Mouse (Mus musculus): Measurements from ENCODE around the gene Stambpl1.

Gene Stambpl1

GRCm38 (mm10) chr19:34237746-34238145 is 45.7 kb downstream of the Stambpl1 start:
- DNase-seq (ENCODE audit: low spot score in 2 of 2), result no peak

- DNase-seq (ENCODE audit: low spot score in 2 of 2), result no peak
Measured at GRCm38 (mm10) chr19:34240273-34241039, 48.4 kb downstream of the Stambpl1 start.

DNA sequence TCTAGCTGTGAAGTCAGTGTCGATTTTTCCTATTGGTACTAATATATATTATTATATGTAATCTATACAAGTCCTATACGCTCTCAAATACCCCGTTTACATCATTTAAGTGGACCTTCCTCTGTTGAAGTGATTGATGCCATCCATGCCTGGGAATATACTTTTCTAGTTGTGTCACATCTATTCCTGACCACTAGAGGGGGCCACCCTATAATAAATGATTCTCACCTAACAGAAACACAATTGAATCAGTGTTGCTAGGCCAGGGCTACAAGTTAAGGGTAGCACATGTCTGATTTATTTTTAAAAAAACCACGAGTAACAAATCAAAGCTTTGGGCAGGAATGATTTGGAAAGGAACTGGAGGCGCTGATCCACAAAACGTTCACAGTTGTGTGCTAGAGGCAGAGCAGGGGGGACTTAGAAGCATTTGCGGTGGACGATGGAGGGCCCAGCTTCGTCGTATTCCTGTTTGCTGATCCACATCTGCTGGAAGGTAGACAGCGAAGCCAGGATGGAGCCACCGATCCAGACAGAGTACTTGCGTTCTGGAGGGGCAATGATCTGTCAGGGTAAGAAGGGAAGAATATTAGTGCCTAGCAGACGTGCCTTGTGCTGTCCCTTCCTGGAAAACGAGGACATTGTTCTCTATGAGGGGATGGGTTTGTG is 49.4 kb downstream of the Stambpl1 start:
- no peak for DNase-seq (ENCODE audit: low spot score in 2 of 2)

- no peak for DNase-seq (ENCODE audit: low spot score in 2 of 2)
Measured at GRCm38 (mm10) chr19:34242925-34243324, 50.9 kb downstream of the Stambpl1 start.

DNA sequence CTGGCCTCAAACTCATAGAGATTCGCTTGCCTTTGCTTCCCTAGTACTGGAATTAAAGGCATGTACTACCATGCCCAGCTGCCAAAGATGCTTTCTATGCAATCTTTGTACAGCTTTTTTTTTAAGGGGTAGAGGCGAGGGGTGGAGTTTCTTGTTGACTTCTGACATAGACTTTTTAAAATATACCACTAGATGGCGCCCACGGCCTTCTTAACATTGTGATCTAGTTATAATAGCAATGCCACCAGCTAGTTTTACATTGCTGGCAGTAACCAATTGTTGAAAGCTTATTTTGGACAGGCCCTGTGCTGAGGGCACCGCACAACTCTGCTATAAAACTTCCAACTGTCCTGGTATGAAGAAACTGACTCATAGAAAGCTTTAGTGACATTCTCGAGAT is 52.0 kb downstream of the Stambpl1 start:
- DNase-seq (ENCODE audit: low spot score in 2 of 2), result no peak

DNA sequence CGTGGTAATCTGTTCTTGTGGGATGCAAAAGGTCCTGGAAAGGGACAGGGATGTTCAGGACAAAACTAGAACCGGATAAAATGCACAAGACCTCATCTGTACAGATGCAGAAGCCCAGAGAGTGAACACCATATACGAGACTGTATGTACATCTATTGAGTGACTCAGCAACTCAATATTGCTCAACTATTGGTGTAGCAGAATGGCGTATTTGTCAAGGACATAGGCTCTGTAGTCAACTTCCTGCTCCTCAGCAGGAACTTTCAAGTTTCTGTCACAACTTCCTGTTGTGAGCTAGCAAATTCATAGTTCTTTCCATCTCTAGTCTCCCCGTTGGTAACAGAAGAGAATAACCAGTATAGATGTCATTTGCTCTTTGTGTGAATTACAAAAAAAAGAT is 56.5 kb downstream of the Stambpl1 start:
- DNase-seq (ENCODE audit: low spot score in 2 of 2), result no peak

DNA sequence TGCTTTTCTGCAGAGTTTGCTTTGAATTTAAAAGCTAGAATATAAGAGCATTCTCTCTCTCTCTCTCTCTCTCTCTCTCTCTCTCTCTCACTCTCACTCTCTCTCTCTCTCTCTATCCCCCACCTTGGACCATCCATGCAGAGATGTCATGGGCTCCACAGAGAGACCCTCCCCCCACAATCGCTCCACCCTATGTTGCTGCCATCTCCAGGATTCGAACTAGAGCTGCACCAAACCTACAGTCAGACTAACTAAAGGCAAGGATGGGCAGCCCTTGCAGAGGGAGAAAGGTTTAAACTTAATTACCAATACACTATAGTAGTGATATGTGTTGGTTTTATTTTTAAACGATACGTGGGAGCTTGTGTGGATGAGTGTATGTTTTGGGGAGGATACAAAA is 58.6 kb downstream of the Stambpl1 start:
- no peak for DNase-seq (ENCODE audit: low spot score in 2 of 2)

DNA sequence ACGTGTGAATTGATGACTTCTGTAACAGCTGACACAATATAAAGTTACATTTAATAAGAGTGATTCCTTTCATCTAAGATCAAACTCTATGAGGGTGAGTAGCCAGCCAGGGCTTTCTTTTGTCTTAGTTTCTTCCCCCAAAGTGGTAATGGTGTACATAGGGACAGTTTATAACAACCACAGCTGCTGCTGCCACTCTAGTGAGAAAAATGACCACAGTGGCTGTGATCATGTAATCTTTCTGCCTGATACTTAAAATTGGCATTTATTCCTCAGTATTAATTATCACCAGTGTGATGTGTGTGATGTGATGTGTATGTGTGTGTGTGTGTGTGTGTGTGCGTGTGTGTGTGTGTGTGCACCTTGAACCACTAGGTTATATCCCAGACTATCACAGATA is 59.9 kb downstream of the Stambpl1 start:
- no peak for DNase-seq (ENCODE audit: low spot score in 2 of 2)

DNA sequence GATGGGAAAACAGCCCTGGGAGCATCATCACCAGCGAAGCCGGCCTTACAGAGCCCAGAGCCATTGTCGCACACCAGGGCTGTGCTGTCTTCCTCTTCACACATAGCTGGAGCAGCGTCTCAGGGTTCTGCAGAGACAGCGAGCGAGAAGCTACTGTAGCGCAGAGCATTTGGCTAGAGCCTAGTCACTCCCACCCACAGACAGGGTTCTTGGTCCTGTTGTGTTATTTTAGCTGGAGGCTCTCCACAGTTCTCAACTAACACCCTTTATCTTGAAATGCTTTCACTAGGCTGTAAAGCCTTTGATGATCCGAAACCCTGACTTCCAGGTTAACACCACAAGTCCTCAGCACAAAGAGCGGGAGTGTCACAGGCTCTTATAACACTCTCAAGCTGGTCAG is 60.4 kb downstream of the Stambpl1 start:
- DNase-seq (ENCODE audit: low spot score in 2 of 2), result no peak

DNA sequence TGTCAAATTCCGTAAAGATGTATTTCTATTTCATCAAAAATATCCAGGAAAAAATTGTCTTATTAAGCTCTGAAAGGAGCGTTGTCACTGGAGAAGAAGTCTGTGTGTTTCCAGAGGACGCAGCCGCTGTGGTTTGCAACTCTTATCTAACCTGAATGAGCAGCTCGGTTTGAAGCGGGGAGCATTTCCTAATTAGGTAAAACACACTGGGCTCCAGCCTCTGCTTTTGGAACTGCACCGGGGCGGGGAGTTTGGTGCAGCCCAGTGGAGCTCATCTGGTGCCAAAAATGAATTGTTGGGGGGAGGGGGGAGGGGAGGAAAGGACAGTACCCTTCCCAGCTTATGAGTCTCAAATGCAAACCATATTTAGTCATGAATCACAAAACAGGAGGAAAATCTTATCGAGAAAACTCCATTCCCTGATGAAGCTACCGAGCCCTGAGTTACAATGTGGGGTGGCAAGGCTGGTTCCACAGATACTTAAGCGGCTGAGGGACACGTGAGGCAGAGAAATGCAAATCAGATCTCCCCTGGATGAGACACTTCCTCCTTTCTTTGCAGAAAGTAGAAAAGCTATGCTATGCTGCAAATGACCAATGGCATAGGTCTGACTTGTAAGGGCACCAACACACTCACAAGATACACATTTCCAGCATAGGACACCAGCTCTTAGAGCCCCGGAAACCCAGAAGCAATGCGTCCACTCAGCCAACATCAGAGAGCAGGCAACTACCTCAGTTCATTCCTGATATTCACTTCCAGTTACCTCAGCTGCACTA is 62.3 kb downstream of the Stambpl1 start:
- DNase-seq (ENCODE audit: low spot score in 2 of 2), result no peak

DNA sequence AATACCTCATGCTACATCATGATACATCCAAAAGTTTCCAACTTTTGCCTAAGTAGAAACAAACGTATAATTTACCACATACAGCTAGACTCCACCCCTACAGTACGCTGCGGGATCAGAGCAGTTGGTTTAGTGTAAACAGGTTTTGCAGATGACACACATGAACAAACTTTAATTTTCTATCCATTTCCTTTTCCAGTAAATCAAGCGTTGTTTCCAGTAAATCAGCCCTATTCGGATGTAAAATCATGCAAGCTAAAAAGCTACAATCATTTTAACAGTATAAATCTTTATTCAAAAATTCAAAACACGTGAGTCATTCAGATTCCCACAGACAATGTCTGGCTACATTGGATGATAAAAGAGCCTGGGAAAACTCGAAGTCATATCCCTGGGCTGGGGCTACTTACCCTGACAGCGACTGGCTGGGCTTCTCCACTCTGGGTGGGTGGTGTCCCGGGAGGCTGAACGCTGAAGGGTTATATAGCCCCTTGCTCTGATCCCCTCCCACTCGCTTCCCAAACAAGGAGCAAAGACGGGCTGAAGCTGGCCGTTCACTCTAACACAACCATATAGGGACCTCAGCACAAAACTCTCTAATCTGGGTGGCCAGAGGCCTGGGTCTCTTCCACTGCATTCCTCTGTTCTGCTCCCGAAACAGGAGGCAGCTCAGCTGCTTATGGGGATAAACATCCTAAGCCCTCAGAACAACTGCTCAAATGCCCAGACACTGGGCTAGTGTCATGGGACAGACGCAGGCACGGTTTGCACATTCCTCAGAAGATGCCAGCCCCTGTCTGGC is 63.1 kb downstream of the Stambpl1 start, which contains the start of gene Acta2:
TSS of gene Acta2 (minus strand) at position 711 of the 802 bp plus-strand sequence.
- no peak for DNase-seq (ENCODE audit: low spot score in 2 of 2)

DNA sequence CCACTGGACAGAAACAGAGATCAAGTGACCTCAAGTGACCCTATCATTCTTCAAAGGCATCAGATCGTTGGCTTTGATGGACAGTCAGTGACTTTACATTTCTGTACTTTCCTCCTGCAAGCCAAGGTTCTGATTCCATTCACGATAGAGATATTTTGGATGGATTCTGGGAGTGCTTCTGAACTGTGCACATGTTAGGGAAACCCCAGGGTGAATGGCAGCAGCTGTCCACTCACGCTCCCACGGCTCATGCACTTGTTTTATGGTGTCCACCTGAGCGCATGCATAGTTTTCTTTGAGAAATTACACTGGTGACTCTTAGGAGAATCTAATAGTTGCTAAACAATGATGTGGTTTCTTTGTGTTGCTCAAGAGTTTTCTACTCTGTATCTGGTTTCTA is 64.1 kb downstream of the Stambpl1 start:
- no peak for DNase-seq (ENCODE audit: low spot score in 2 of 2)

- DNase-seq (ENCODE audit: low spot score in 2 of 2), result no peak
Measured at GRCm38 (mm10) chr19:34256936-34257335, 64.9 kb downstream of the Stambpl1 start.

DNA sequence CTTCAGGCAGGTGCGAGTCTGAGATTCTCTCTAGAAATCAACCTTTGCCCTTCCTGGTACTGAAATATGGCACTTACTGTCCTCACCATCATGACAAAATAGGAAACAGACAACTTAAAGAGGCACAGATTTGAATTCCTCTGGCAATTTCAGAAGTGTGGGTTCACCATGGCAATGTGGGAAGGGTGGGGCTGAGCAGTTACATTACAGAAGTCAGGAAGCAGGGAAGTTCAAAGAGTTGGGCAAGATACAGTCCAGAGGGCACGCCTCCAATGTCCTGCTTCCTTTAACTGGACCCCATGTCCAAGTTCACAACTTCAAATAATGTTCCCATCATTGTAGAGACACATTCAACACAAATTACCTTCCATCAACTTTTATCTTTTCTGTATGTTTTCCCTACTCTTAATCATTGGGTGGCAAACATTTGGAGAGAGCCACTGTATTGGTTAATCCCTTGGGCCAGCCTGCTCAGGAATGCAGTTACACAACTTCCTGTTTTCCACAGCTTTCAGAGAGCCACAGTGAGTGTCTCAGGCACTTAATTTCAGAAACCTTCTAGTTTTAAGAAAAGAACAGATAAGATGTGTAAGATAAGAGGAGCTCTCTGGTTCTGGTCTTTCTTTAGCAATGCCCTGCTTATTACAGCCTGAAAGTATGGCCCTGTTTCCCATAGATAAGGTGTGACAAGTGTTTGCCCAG is 70.4 kb downstream of the Stambpl1 start:
- no peak for DNase-seq (ENCODE audit: low spot score in 2 of 2)

GRCm38 (mm10) chr19:34265604-34266193 is 73.7 kb downstream of the Stambpl1 start:
- DNase-seq (ENCODE audit: low spot score in 2 of 2), result no peak

- DNase-seq (ENCODE audit: low spot score in 2 of 2), result no peak
Measured at GRCm38 (mm10) chr19:34268991-34269390, 77.0 kb downstream of the Stambpl1 start.

DNA sequence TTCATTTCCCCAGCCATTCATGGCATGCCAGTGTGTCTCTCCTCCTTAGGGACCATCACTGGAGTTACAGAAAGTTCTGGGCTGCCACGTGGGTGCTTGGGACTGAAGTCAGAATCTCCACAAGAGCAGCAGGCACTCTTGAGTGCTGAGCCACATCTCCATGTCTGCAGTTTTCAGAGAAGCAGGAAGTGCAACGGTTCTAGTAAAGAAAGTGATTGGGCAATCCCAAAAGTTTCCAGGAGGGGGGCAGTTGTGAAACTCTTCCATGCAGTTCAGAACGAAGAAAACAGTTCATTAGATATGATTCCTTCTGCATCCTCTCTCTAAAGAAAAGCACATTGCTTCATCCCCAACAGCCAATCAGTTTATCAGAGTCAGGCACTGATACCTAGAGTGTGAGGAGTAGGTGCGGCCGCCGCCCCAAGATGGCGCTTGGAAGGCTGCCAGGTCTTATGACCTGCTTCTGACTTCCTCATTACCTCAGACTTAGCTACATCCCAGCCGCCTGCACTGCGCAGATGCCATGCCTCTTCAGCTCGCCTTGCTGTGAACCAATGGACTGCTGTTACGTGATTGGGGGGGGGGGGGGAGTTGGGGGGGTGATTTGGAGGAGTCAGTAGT is 78.2 kb downstream of the Stambpl1 start:
- no peak for DNase-seq (ENCODE audit: low spot score in 2 of 2)

GRCm38 (mm10) chr19:34270824-34271464 is 78.9 kb downstream of the Stambpl1 start:
- DNase-seq (ENCODE audit: low spot score in 2 of 2), result no peak

- DNase-seq (ENCODE audit: low spot score in 2 of 2), result no peak
Measured at GRCm38 (mm10) chr19:34273073-34273472, 81.0 kb downstream of the Stambpl1 start.

DNA sequence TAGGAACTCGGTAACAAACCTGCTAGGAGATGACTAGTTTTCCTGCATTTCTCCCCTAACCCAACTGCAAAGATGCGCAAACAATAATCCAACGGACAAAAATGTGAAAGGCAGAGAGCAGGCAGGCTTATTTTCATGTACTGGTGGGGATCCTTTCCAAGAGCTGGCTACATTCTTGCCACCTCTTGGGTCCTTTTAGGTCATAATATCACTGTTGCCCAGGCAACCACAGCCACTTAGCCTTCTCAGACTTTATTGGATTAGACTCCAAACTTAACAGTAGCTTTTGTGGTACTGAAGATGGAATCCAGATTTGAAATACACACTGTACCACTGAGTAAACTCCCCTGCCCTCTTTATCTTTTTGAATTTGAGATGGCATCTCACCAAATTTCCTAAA is 86.0 kb downstream of the Stambpl1 start:
- DNase-seq (ENCODE audit: low spot score in 2 of 2), result no peak

Measured in frontal cortex, postnatal 14 days (tissue).